Mouse (Mus musculus) myocyte (in vitro differentiated cells): ENCODE results near the gene Celf5. TPM values are rescaled to one million over a fixed set of nuclear protein-coding genes. Genes with fewer than 3 reads are reported as not detected.

Experiments used
- H3K27me3 ChIP-seq: one replicate; pipeline ENCODE4 v1.6.1; 2011; ENCODE audit not compliant: control insufficient read depth, insufficient read depth, insufficient read length
- H3K36me3 ChIP-seq: one replicate; pipeline ENCODE4 v1.6.1; 2011; ENCODE audit not compliant: control insufficient read depth, insufficient read depth
- H3K4me2 ChIP-seq: one replicate; pipeline ENCODE4 v1.6.1; 2011; ENCODE audit warnings: low read depth, control low read depth
- H3K4me3 ChIP-seq: one replicate; pipeline ENCODE4 v1.5.1; 2011; ENCODE audit warnings: mild to moderate bottlenecking, control low read depth, moderate library complexity
- H3K79me2 ChIP-seq: one replicate; pipeline ENCODE4 v1.6.1; 2011; ENCODE audit not compliant: control insufficient read depth, insufficient read depth
- H3ac ChIP-seq: one replicate; pipeline ENCODE4 v1.6.1; 2011; ENCODE audit not compliant: control insufficient read depth, insufficient read length
- CEBPB ChIP-seq: IDR thresholded peaks from 2 replicates; pipeline ENCODE4 v1.6.1; 2011; ENCODE audit warnings: mild to moderate bottlenecking, moderate library complexity; ENCODE audit not compliant: poor library complexity, insufficient read depth, severe bottlenecking
- E2F4 ChIP-seq: IDR thresholded peaks from one replicate; pipeline ENCODE4 v1.6.1; 2011; ENCODE audit warnings: mild to moderate bottlenecking, control low read depth, moderate library complexity; ENCODE audit not compliant: insufficient read depth
- MAX ChIP-seq: IDR thresholded peaks from one replicate; pipeline ENCODE4 v1.6.1; 2011; ENCODE audit warnings: low read depth, mild to moderate bottlenecking, control low read depth
- MYOD1 ChIP-seq, 3 experiments: IDR thresholded peaks; one replicate each; pipeline ENCODE4 v1.6.1; 2011; ENCODE audit warnings: control low read depth in 2 of 3, low read depth in 2 of 3, mild to moderate bottlenecking in 2 of 3, moderate library complexity in 1 of 3; ENCODE audit not compliant: insufficient read length in 2 of 3, control insufficient read depth in 1 of 3
- MYOG ChIP-seq, 3 experiments: IDR thresholded peaks; one replicate each; pipeline ENCODE4 v1.6.1; 2011; ENCODE audit warnings: control low read depth in 2 of 3, low read depth in 2 of 3, mild to moderate bottlenecking in 2 of 3; ENCODE audit not compliant: insufficient read length in 2 of 3, control insufficient read depth in 1 of 3, insufficient read depth in 1 of 3
- POLR2A ChIP-seq: IDR thresholded peaks from one replicate; pipeline ENCODE4 v1.6.1; 2011; ENCODE audit warnings: low read depth, mild to moderate bottlenecking, control low read depth, moderate library complexity; ENCODE audit not compliant: insufficient read length
- POLR2AphosphoS2 ChIP-seq: IDR thresholded peaks from one replicate; pipeline ENCODE4 v1.6.1; 2011; ENCODE audit warnings: low read depth, control low read depth; ENCODE audit not compliant: insufficient read length
- REST ChIP-seq: IDR thresholded peaks from one replicate; pipeline ENCODE4 v1.6.1; 2011; ENCODE audit warnings: mild to moderate bottlenecking, control low read depth, moderate library complexity; ENCODE audit not compliant: insufficient read depth, insufficient read length
- SRF ChIP-seq: IDR thresholded peaks from one replicate; pipeline ENCODE4 v1.6.1; 2011; ENCODE audit warnings: low read depth; ENCODE audit not compliant: control insufficient read depth, insufficient read length
- TCF12 ChIP-seq: IDR thresholded peaks from one replicate; pipeline ENCODE4 v1.6.1; 2011; ENCODE audit warnings: mild to moderate bottlenecking, control low read depth; ENCODE audit not compliant: poor library complexity, insufficient read depth, severe bottlenecking
- TCF3 ChIP-seq: IDR thresholded peaks from one replicate; pipeline ENCODE4 v1.6.1; 2011; ENCODE audit warnings: low read depth, control low read depth; ENCODE audit not compliant: insufficient read length
- USF1 ChIP-seq: IDR thresholded peaks from one replicate; pipeline ENCODE4 v1.6.1; 2011; ENCODE audit warnings: low read depth, mild to moderate bottlenecking, control low read depth, moderate library complexity
- polyA plus RNA-seq: library from polyadenylated mRNA; unstranded; fragments of >200 nt; fragmentation: generic; extraction: Trizol; gene quantifications from one replicate; pipeline ENCODE4 v1.2.1, GENCODE M21; 2012; ENCODE audit warnings: missing spikeins

Gene Celf5
- polyA plus RNA-seq, result 0.37 TPM

GRCm38 (mm10) chr10:81482533-81482889, at the start of gene Celf5:
TSS of gene Celf5 (minus strand) at chr10:81482709.
- TF ChIP-seq TCF12, result no peak
- peak in 1 of 3 experiments; percentile 14 for TF ChIP-seq MYOG (IDR thresholded peaks at IDR 0.05; ENCODE audit: control insufficient read depth in 1 of 3, insufficient read depth in 1 of 3, insufficient read length in 2 of 3, low read depth in 2 of 3)
- no peak within 1 kb of the TSS for H3ac ChIP-seq
- H3K4me2 ChIP-seq, result peak within 1 kb of the TSS; percentile 66
- H3K27me3 ChIP-seq, result peaks cover 14% of the 10 kb centered on the region
- H3K36me3 ChIP-seq, result no peaks in the 10 kb centered on the region
- no peaks in the 10 kb centered on the region for H3K79me2 ChIP-seq
- no peak within 1 kb of the TSS for H3K4me3 ChIP-seq

GRCm38 (mm10) chr10:81526779-81527178, 44.3 kb upstream of the Celf5 start:
- TF ChIP-seq MYOD1 (IDR thresholded peaks at IDR 0.05; ENCODE audit: control insufficient read depth in 1 of 3, insufficient read length in 2 of 3, low read depth in 2 of 3) (peak in 2 of 3 experiments; percentile 38 to 41), MYOG (IDR thresholded peaks at IDR 0.05; ENCODE audit: control insufficient read depth in 1 of 3, insufficient read depth in 1 of 3, insufficient read length in 2 of 3, low read depth in 2 of 3) (peak in 2 of 3 experiments; percentile 31 to 50), SRF (no peak)
- H3K79me2 ChIP-seq, result no peaks in the 10 kb centered on the region
- no peak overlapping the region for H3K4me3 ChIP-seq
- no peak overlapping the region for H3ac ChIP-seq
- no peaks in the 10 kb centered on the region for H3K36me3 ChIP-seq
- H3K4me2 ChIP-seq, result no peak overlapping the region
- H3K27me3 ChIP-seq, result no peaks in the 10 kb centered on the region

- Histone ChIP-seq H3ac (no peak overlapping the region), H3K79me2 (no peaks in the 10 kb centered on the region), H3K4me3 (no peak overlapping the region), H3K4me2 (no peak overlapping the region), H3K27me3 (no peaks in the 10 kb centered on the region), H3K36me3 (no peaks in the 10 kb centered on the region)
- TF ChIP-seq SRF (no peak), MAX (no peak), TCF3 (no peak), MYOG (IDR thresholded peaks at IDR 0.05; ENCODE audit: control insufficient read depth in 1 of 3, insufficient read depth in 1 of 3, insufficient read length in 2 of 3, low read depth in 2 of 3) (no peak), TCF12 (no peak), USF1 (no peak), POLR2AphosphoS2 (no peak), POLR2A (no peak), E2F4 (no peak), REST (no peak), MYOD1 (IDR thresholded peaks at IDR 0.05; ENCODE audit: control insufficient read depth in 1 of 3, insufficient read length in 2 of 3, low read depth in 2 of 3) (no peak), CEBPB (no peak)
These were observed 42.6 kb upstream of the Celf5 start for GRCm38 (mm10) chr10:81525017-81525694.

GRCm38 (mm10) chr10:81524051-81524605, 41.6 kb upstream of the Celf5 start, which contains the start of gene Gna15:
TSS of gene Gna15 (minus strand) at chr10:81524225.
- Histone ChIP-seq H3K4me3 (no peak within 1 kb of the TSS), H3K36me3 (no peaks in the 10 kb centered on the region), H3K4me2 (no peak within 1 kb of the TSS), H3ac (no peak within 1 kb of the TSS), H3K79me2 (no peaks in the 10 kb centered on the region), H3K27me3 (peaks cover 7% of the 10 kb centered on the region)
- no peak for TF ChIP-seq MAX
- TF ChIP-seq CEBPB, result no peak
- no peak for TF ChIP-seq POLR2AphosphoS2
- no peak for TF ChIP-seq MYOG (IDR thresholded peaks at IDR 0.05; ENCODE audit: control insufficient read depth in 1 of 3, insufficient read depth in 1 of 3, insufficient read length in 2 of 3, low read depth in 2 of 3)
- TF ChIP-seq POLR2A, result no peak
- no peak for TF ChIP-seq SRF
- TF ChIP-seq E2F4, result no peak
- no peak for TF ChIP-seq MYOD1 (IDR thresholded peaks at IDR 0.05; ENCODE audit: control insufficient read depth in 1 of 3, insufficient read length in 2 of 3, low read depth in 2 of 3)
- no peak for TF ChIP-seq TCF3

- H3K36me3 ChIP-seq, result no peaks in the 10 kb centered on the region
- H3ac ChIP-seq, result no peak overlapping the region
- H3K27me3 ChIP-seq, result peaks cover 7% of the 10 kb centered on the region
- TF ChIP-seq TCF3 (no peak), CEBPB (no peak)
- H3K4me2 ChIP-seq, result no peak overlapping the region
- no peaks in the 10 kb centered on the region for H3K79me2 ChIP-seq
- no peak overlapping the region for H3K4me3 ChIP-seq
These were observed 41.1 kb upstream of the Celf5 start for GRCm38 (mm10) chr10:81523570-81523969.
